Mouse (Mus musculus): ENCODE data around the gene Ank3. TPM values are rescaled to one million over a fixed set of nuclear protein-coding genes. Genes with fewer than 3 reads are reported as not detected.
A peak's percentile ranks its signal among the peaks of the same experiment; 100 is the strongest.
"Not testable (repeated sequence)": the region's sequence is repeated elsewhere in the genome, so short reads cannot be mapped to it uniquely, and the experiment has no call there.

The Ank3 gene
- 5.1 and 9.3 TPM in 2 replicates for polyA plus RNA-seq (2012; rRNA removed)

DNA sequence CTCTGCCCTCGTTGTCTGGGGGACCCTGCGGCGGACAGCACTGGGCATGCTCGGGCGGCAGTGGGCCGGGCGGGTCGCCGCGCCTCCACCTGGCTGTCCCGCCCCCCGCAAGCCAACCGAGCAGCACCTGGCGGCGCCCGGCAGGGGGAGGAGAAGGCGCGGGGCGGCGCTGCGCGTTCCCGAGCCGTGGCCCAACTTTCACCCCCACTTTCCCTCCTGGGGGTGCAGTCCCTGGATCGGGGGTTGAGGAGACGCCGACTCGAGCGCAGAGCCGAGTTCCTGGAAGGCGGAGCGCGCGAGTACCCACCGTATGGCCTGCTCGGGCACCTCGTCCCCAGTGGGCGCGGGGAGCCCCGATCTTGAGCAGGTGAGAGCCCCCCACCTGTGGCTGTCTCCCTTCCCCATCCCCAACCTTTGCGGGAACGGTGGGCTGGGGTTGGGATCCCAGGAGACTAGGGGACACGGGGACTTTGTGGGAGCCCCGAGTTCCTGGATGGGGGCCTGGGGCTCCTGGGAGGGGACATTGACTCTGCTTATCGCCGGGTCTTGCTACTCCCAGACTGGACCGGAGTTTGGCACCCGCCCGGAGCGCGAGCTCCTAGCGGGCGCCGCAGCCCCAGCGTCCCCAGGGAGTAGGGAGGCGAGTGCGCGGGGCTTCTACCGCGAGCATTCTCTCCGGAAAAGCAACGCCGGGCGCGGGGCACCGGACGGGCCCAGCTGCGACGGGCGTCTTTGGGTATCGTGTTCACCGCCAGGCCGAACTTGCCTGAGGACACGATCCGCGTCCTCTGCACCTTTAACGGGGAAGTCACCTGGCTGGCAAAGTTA is at the start of gene Ank3:
Gene Ank3, plus strand, starts transcription at position 11 of the 828 bp plus-strand sequence.
- H3K36me3 ChIP-seq (ENCODE audit: control insufficient read depth, insufficient read depth, low read length): no peaks in the 10 kb centered on the region
- TF ChIP-seq POLR2A (IDR thresholded peaks at IDR 0.05; ENCODE audit: low read depth, low read length): no peak
- TF ChIP-seq CTCF (IDR thresholded peaks at IDR 0.05; ENCODE audit: extremely low read depth, insufficient read length, insufficient replicate concordance, low read depth, low read length): no peak
- peak within 1 kb of the TSS; percentile 70 for H3K4me3 ChIP-seq (ENCODE audit: low read depth, low read length)
- peaks cover 23% of the 10 kb centered on the region for H3K27me3 ChIP-seq (ENCODE audit: control insufficient read depth, insufficient read depth, low read length)
- under 1% methylated on average over 77 of the region's 77 CpGs for WGBS
- H3K4me1 ChIP-seq (ENCODE audit: control insufficient read depth, insufficient read depth, insufficient read length, low read length): peaks cover 3% of the 10 kb centered on the region; the same call in 1 of the 2 replicates
- no peak within 1 kb of the TSS for H3K27ac ChIP-seq (ENCODE audit: insufficient read depth, low read depth, low read length)

DNA sequence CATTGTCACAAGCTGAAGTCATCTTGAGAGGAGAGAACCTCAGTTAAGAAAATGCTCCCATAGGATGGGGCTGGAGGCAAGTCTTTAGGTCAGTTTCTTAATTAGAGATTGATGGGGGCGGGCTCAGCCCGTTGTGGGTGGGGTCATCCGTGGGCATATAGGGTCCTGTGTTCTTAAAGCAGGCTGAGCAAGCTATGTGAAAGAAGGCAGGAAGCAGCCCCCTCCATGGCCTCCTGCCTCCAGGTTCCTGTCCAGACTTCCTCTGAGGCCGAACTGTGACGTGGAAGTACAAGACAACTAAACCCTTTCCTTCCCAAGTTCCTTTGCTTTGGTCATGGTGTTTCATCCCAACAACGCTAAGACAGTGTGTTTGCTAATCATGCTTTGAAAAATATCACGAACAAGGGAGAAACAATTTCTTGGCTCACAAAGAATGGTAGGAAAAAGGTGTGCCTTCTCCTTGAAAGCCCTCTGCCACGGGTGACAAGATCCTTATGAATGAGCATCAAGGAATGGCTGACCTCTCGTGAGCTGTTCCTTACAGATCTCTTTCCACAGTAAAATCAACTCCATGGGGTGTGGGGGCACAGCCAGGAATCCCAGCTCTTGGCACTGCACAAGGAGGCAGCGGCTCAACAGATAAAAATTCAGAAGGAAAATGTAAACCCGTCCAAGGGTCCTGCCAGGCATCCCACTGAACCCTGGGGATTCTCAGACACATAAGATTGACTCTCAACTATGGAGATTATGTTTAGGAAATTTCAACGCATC is 47.3 kb upstream of the Ank3 start:
- Histone ChIP-seq H3K4me1 (ENCODE audit: control insufficient read depth, insufficient read depth, insufficient read length, low read length) (0 out of 2 replicates have a peak, but pooled peaks cover 7% of the 10 kb centered on the region), H3K4me3 (ENCODE audit: low read depth, low read length) (peak overlapping the region; percentile 95), H3K27me3 (ENCODE audit: control insufficient read depth, insufficient read depth, low read length) (no peaks in the 10 kb centered on the region), H3K36me3 (ENCODE audit: control insufficient read depth, insufficient read depth, low read length) (no peaks in the 10 kb centered on the region; the same call in 1 of the 2 replicates), H3K27ac (ENCODE audit: insufficient read depth, low read depth, low read length) (no peak overlapping the region)
- TF ChIP-seq POLR2A (IDR thresholded peaks at IDR 0.05; ENCODE audit: low read depth, low read length) (no peak), CTCF (IDR thresholded peaks at IDR 0.05; ENCODE audit: extremely low read depth, insufficient read length, insufficient replicate concordance, low read depth, low read length) (no peak)
- WGBS: 9% methylated on average over 12 of the region's 12 CpGs

DNA sequence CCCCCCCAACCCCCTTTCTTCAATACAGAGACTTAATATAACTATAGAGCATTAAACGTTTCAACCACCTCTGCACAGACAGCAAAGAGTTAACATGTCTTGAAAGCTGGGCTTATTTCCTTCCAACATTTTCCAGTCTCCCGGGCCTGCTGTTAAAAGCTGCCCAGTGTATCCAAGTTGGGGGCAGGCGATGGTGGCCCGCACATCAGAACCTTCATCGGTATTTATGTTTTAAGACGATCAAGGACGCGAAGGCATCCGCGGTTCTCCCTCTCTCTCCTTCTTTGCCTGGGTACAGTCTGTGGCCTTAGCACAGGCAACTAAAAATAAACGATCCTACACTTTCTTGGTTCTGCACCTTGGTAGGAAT is 46.7 kb upstream of the Ank3 start:
- Histone ChIP-seq H3K4me1 (ENCODE audit: control insufficient read depth, insufficient read depth, insufficient read length, low read length) (0 out of 2 replicates have a peak, but pooled peaks cover 7% of the 10 kb centered on the region), H3K4me3 (ENCODE audit: low read depth, low read length) (peak overlapping the region; percentile 95), H3K27ac (ENCODE audit: insufficient read depth, low read depth, low read length) (no peak overlapping the region), H3K36me3 (ENCODE audit: control insufficient read depth, insufficient read depth, low read length) (no peaks in the 10 kb centered on the region; the same call in 1 of the 2 replicates), H3K27me3 (ENCODE audit: control insufficient read depth, insufficient read depth, low read length) (no peaks in the 10 kb centered on the region)
- TF ChIP-seq CTCF (IDR thresholded peaks at IDR 0.05; ENCODE audit: extremely low read depth, insufficient read length, insufficient replicate concordance, low read depth, low read length): no peak
- TF ChIP-seq POLR2A (IDR thresholded peaks at IDR 0.05; ENCODE audit: low read depth, low read length): no peak
- 1% methylated on average over 11 of the region's 11 CpGs for WGBS

DNA sequence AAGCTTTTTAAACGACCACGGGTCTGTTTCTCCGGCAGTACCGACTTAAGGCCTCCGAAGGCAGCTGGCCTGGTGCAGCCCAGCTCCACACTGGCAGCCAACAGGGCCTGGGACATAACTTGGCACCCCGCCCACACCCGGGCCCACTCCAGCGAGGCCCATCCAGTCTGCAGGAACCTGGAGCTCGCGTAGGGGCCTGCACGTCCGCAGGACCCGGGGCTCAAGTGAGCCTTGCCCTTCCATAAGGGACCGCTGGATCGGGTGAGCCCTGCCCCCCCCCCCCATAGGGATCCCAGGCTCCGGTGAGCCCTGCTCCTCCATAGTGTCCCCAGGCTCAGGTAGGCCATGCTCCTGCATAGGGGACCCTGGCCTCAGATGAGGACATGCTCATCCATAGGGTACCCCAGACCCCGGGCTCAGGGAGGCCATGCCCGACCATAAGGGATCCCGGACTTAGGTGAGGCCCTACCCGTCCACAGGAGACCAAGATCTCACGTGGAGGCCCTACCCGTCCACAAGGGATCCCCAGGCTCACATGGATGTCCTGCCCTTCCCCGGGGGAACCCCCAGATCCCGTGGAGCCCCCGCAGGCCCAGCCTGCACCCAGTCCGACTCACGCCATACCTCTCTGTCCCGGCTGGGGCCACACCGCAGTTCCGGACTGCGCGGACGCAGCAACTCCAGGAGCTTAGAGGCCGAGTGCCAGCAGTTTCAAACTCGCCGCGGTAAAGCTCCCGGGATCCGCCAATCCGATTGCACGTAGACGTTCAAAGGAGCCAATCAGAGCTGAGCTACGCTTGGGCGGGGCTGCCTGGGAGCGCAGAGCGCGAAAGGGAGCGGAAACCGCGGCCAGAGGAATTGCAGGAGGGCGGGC is 46.1 kb upstream of the Ank3 start, which contains the start of gene Cdk1:
Gene Cdk1, minus strand, starts transcription at position 727 of the 874 bp plus-strand sequence.
- H3K4me1 ChIP-seq (ENCODE audit: control insufficient read depth, insufficient read depth, insufficient read length, low read length): 0 out of 2 replicates have a peak, but pooled peaks cover 7% of the 10 kb centered on the region
- H3K27ac ChIP-seq (ENCODE audit: insufficient read depth, low read depth, low read length): no peak within 1 kb of the TSS
- H3K4me3 ChIP-seq (ENCODE audit: low read depth, low read length): peak within 1 kb of the TSS; percentile 95
- no peak for TF ChIP-seq CTCF (IDR thresholded peaks at IDR 0.05; ENCODE audit: extremely low read depth, insufficient read length, insufficient replicate concordance, low read depth, low read length)
- no peak; the same call in 1 of the 2 replicates for TF ChIP-seq POLR2A (IDR thresholded peaks at IDR 0.05; ENCODE audit: low read depth, low read length)
- no peaks in the 10 kb centered on the region for H3K27me3 ChIP-seq (ENCODE audit: control insufficient read depth, insufficient read depth, low read length)
- no peaks in the 10 kb centered on the region; the same call in 1 of the 2 replicates for H3K36me3 ChIP-seq (ENCODE audit: control insufficient read depth, insufficient read depth, low read length)
- under 1% methylated on average over 51 of the region's 51 CpGs for WGBS

DNA sequence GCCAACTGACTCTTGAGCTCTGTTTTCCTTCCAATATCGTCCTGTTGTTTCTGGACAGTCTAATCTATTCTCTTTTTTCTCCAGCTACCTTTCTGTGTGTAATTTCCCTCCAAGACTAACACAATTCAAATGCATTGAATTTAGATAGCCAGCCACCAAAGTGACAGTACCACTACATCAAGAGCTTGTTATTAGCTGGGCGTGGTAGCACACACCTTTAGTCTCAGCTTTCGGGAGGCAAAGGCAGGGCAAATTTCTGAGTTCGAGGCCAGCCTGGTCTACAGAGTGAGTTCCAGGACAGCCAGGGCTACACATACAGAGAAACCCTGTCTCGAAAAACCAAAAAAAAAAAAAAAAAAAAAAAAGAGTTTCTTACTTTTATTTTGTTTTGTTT is 45.5 kb upstream of the Ank3 start:
- not testable (repeated sequence) for H3K36me3 ChIP-seq (ENCODE audit: control insufficient read depth, insufficient read depth, low read length); H3K27me3 ChIP-seq (ENCODE audit: control insufficient read depth, insufficient read depth, low read length); H3K4me3 ChIP-seq (ENCODE audit: low read depth, low read length); H3K27ac ChIP-seq (ENCODE audit: insufficient read depth, low read depth, low read length); H3K4me1 ChIP-seq (ENCODE audit: control insufficient read depth, insufficient read depth, insufficient read length, low read length)
- 12% methylated on average over 5 of the region's 5 CpGs for WGBS

DNA sequence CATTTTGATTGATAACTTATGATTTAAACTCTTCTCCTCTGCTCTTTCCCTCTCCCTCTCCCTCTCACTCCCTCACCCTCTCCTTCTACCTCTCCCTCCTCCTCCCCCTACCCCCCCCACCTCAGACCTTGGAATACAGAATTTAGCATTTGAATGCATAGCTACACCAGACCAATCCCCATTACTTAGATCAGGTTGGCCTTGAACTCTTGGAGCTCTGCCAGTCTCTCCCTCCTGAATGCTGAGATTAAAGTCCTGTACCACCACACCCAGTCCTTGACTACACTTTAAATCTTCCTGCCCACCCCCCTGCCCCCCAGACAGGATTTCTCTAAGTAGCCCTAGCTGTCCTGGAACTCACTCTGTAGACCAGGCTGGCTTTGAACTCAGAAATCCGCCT is 38.9 kb upstream of the Ank3 start:
- H3K36me3 ChIP-seq (ENCODE audit: control insufficient read depth, insufficient read depth, low read length): no peaks in the 10 kb centered on the region
- WGBS: 85% methylated on average over 1 of the region's 1 CpGs
- no peaks in the 10 kb centered on the region for H3K27me3 ChIP-seq (ENCODE audit: control insufficient read depth, insufficient read depth, low read length)
- H3K4me1 ChIP-seq (ENCODE audit: control insufficient read depth, insufficient read depth, insufficient read length, low read length): no peaks in the 10 kb centered on the region
- no peak overlapping the region for H3K4me3 ChIP-seq (ENCODE audit: low read depth, low read length)
- no peak overlapping the region for H3K27ac ChIP-seq (ENCODE audit: insufficient read depth, low read depth, low read length)
- no peak for TF ChIP-seq CTCF (IDR thresholded peaks at IDR 0.05; ENCODE audit: extremely low read depth, insufficient read length, insufficient replicate concordance, low read depth, low read length)
- no peak for TF ChIP-seq POLR2A (IDR thresholded peaks at IDR 0.05; ENCODE audit: low read depth, low read length)
